Mouse (Mus musculus) forebrain, embryonic 14.5 days (tissue): ENCODE data around the gene Emp1. TPM values are rescaled to one million over a fixed set of nuclear protein-coding genes. Genes with fewer than 3 reads are reported as not detected.

Source experiments
- ATAC-seq: fragments of 200-750 bp; cut with Nextera tagmentation; 2 replicates; pipeline ENCODE4 v1.8.0; 2017; ENCODE audit warnings: mild to moderate bottlenecking, moderate library complexity
- DNase-seq: peaks from one replicate; pipeline ENCODE4 v3.0.0-alpha.2; 2015; ENCODE audit warnings: low spot score
- H3K27ac ChIP-seq: fragments of 300-500 bp; sonication (generic); 2 replicates; pipeline ENCODE4 v1.5.1; 2014; ENCODE audit warnings: low read depth, mild to moderate bottlenecking, control low read depth, low read length, moderate library complexity
- H3K27me3 ChIP-seq: fragments of 300-500 bp; sonication (generic); replicated peaks from 2 replicates; pipeline ENCODE4 v1.6.1; 2014; ENCODE audit warnings: low read length, control low read depth, mixed read lengths; ENCODE audit not compliant: control insufficient read depth, insufficient read depth
- H3K36me3 ChIP-seq: fragments of 300-500 bp; sonication (generic); 2 replicates; pipeline ENCODE4 v1.6.1; 2014; ENCODE audit warnings: low read length, control low read depth; ENCODE audit not compliant: control insufficient read depth, insufficient read depth
- H3K4me1 ChIP-seq: fragments of 300-500 bp; sonication (generic); 2 replicates; pipeline ENCODE4 v1.6.1; 2014; ENCODE audit warnings: antibody characterized with exemption, low read length, control low read depth; ENCODE audit not compliant: control insufficient read depth, insufficient read depth
- H3K4me2 ChIP-seq: fragments of 300-500 bp; sonication (generic); 2 replicates; pipeline ENCODE4 v1.6.1; 2014; ENCODE audit warnings: mild to moderate bottlenecking, control low read depth, low read length
- H3K4me3 ChIP-seq: fragments of 300-500 bp; sonication (generic); 2 replicates; pipeline ENCODE4 v1.5.1; 2014; ENCODE audit warnings: low read depth, low read length, control low read depth
- H3K9ac ChIP-seq: fragments of 300-500 bp; sonication (generic); 2 replicates; pipeline ENCODE4 v1.6.1; 2014; ENCODE audit warnings: mild to moderate bottlenecking, low read length, control low read depth, moderate library complexity
- H3K9me3 ChIP-seq: fragments of 300-500 bp; sonication (generic); replicated peaks from 2 replicates; pipeline ENCODE4 v1.6.1; 2016; ENCODE audit warnings: low read length, control low read depth, mixed read lengths; ENCODE audit not compliant: control insufficient read depth
- WGBS: fragments of 180-500 bp; shearing (Covaris S2); extraction: QIAGEN DNeasy Blood & Tissue Kit; methylation state at CpG from one replicate; pipeline ENCODE4 v1.1.7; 2014; 5-methylcytosine and 5-hydroxymethylcytosine counted together
- polyA plus RNA-seq: library from polyadenylated mRNA; unstranded; fragments of >200 nt; fragmentation: Nextera tagmentation; extraction: Ambion mirVana; gene quantifications from 2 replicates; pipeline ENCODE4 v1.2.1, GENCODE M21; 2014

Emp1 gene
- polyA plus RNA-seq, 1 experiment from 2014 or later: 3.4 TPM

GRCm38 (mm10) chr6:135388711-135389110 is 26.4 kb downstream of the Emp1 start:
- Histone ChIP-seq H3K9ac (no peak overlapping the region), H3K27ac (no peak overlapping the region), H3K4me3 (no peak overlapping the region), H3K4me1 (no peaks in the 10 kb centered on the region), H3K27me3 (no peaks in the 10 kb centered on the region), H3K36me3 (no peaks in the 10 kb centered on the region), H3K9me3 (no peaks in the 10 kb centered on the region), H3K4me2 (no peak overlapping the region)
- WGBS: 84% methylated on average over 8 of the region's 8 CpGs
- ATAC-seq: no peak
- no peak for DNase-seq

DNA sequence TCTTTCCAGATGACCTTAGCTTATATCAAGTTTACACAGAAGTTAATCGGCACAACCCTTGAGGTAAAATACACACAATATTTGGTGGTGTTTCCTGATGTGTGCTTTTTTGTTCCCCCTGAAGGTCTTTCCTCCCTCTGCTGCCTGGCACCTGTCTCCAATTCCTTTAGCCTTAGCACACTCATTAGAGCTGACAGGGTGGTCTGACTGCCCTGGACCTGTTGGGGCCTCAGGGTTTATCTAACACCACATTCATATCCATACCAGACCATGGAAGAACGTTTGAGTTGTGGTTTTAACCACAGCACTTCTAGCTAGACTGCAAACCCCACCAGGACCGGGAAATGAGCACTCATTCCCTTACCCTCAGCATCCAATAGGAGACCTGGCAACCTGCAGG is 28.1 kb downstream of the Emp1 start:
- ATAC-seq (no peak), DNase-seq (no peak)
- H3K4me2 ChIP-seq: no peak overlapping the region
- H3K27me3 ChIP-seq: no peaks in the 10 kb centered on the region
- H3K9me3 ChIP-seq: no peaks in the 10 kb centered on the region
- H3K4me1 ChIP-seq: no peaks in the 10 kb centered on the region
- H3K4me3 ChIP-seq: no peak overlapping the region
- no peak overlapping the region for H3K9ac ChIP-seq
- H3K27ac ChIP-seq: no peak overlapping the region
- H3K36me3 ChIP-seq: no peaks in the 10 kb centered on the region
- 64% methylated on average over 3 of the region's 3 CpGs for WGBS

DNA sequence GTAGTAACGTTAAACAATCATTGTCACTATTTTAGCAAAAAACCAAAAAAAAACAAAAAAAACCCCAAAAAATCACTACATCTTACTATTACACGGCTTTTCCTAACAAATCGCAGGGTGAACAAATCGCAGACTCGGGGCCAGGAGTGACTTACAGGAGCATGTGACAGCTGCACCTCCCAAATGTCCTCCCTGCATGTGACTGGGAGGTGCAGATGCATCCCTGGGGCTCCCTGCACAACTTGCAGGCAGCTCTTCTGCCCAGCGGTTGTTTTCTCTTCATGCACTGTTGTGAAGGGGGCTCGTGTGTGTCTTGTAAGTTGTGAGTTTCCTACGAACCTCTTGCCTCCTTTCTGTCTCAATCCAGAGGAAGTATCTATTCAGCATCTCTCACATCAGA is 33.0 kb downstream of the Emp1 start:
- Histone ChIP-seq H3K27ac (no peak overlapping the region), H3K4me1 (no peaks in the 10 kb centered on the region), H3K9me3 (no peaks in the 10 kb centered on the region), H3K27me3 (no peaks in the 10 kb centered on the region), H3K4me2 (no peak overlapping the region), H3K36me3 (no peaks in the 10 kb centered on the region), H3K9ac (no peak overlapping the region), H3K4me3 (no peak overlapping the region)
- ATAC-seq (no peak), DNase-seq (no peak)
- 88% methylated on average over 8 of the region's 8 CpGs for WGBS

GRCm38 (mm10) chr6:135397089-135397488 is 34.7 kb downstream of the Emp1 start:
- Histone ChIP-seq H3K4me1 (no peaks in the 10 kb centered on the region), H3K36me3 (no peaks in the 10 kb centered on the region), H3K4me2 (no peak overlapping the region), H3K27ac (no peak overlapping the region), H3K9me3 (no peaks in the 10 kb centered on the region), H3K4me3 (no peak overlapping the region), H3K27me3 (no peaks in the 10 kb centered on the region), H3K9ac (no peak overlapping the region)
- DNase-seq: no peak
- WGBS: 72% methylated on average over 4 of the region's 4 CpGs
- no peak for ATAC-seq

- ATAC-seq (no peak), DNase-seq (no peak)
- Histone ChIP-seq H3K4me2 (no peak overlapping the region), H3K4me1 (no peaks in the 10 kb centered on the region), H3K27me3 (no peaks in the 10 kb centered on the region), H3K9ac (no peak overlapping the region), H3K4me3 (no peak overlapping the region), H3K9me3 (no peaks in the 10 kb centered on the region), H3K36me3 (no peaks in the 10 kb centered on the region), H3K27ac (no peak overlapping the region)
- 88% methylated on average over 8 of the region's 8 CpGs for WGBS
Observed at GRCm38 (mm10) chr6:135397788-135398187, 35.4 kb downstream of the Emp1 start.

DNA sequence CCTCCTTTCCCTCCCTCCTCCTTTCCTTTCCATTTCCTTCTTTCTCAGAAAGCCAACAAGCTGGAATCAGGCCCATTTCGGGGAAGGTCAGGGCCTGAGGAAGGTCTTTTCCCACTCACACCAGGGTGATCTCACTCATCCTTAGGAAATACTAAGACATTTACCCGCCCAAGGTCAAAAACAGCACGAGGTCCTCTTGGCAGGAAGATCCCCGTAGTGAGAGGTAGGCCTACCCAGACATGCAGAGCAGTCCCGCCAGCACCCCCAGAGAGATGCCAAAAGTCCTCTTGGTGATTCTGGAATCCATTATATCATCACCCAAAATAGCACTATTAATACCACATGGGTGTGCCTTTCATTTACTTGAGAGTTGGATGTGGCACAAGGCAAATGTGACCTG is 36.5 kb downstream of the Emp1 start:
- H3K9me3 ChIP-seq: no peaks in the 10 kb centered on the region
- no peak for DNase-seq

DNA sequence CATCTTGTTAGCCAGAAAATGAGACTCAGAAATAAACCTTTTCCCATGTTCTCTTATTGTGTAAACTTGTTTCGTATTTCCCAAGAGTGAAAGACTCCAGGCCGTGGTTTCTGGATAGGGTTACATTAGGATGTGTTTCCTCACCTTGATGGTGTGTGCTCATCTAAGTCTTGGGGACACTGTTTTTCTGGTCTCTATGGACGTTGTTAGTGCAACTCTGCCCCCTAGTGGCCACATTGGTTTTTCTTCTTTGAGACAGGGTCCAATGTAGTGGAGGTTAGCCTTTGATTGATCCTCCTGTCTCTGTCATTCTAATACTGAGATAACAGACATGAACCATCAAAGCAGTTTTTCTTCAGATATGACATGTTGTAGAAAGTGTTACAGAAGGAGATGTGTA is 38.0 kb downstream of the Emp1 start:
- Histone ChIP-seq H3K4me2 (no peak overlapping the region), H3K36me3 (no peaks in the 10 kb centered on the region), H3K27me3 (no peaks in the 10 kb centered on the region), H3K4me1 (no peaks in the 10 kb centered on the region), H3K4me3 (no peak overlapping the region), H3K9ac (no peak overlapping the region), H3K9me3 (no peaks in the 10 kb centered on the region), H3K27ac (no peak overlapping the region)
- 46% methylated on average over 3 of the region's 3 CpGs for WGBS
- ATAC-seq (peak; percentile 65), DNase-seq (peak; percentile 79)

More for the DNA sequence above, 36.5 kb downstream of the Emp1 start:
- ATAC-seq: no peak
- no peaks in the 10 kb centered on the region for H3K4me1 ChIP-seq
- 81% methylated on average over 5 of the region's 5 CpGs for WGBS
- H3K4me2 ChIP-seq: no peak overlapping the region
- H3K27ac ChIP-seq: no peak overlapping the region
- H3K9ac ChIP-seq: no peak overlapping the region
- no peaks in the 10 kb centered on the region for H3K27me3 ChIP-seq
- H3K36me3 ChIP-seq: no peaks in the 10 kb centered on the region
- H3K4me3 ChIP-seq: no peak overlapping the region

DNA sequence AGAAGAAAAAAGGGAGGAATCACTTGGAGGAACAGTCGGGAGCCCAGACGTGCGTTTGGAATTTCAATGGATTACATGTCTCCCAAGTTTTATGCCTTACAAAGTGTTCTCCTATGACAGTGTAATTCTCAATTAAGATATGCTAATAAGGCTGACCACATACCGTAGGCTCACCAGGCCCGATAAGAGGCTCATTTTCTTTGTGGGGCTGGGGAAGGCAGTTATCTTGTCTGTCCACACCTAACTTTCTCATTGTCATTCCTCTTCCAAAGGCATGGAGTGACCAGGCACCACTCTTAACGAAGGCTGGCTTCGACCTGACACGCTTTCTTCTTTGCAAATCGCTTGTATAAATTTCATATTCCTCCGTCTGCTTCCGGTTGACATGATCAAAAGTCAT is 42.7 kb downstream of the Emp1 start:
- WGBS: 89% methylated on average over 11 of the region's 11 CpGs
- no peaks in the 10 kb centered on the region for H3K4me1 ChIP-seq

DNA sequence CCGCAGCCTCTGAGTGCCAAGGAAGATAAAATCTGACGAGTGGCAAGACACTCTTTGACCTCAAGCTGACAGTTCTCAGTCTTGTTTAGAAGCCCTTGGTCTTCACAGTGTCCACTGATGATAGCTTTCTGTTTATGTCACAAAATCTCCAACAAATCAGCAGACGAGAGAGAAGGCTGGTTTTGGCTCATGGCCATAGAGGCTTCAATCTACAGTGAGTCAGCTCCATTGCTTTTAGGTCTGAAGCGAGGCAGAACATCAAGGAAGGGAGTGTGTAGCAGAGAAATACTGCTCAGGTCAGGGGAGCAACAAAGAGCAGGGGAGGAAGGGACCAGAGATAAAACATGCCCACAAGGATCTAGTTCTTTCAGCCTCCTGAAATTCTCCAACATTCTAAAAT is 45.0 kb downstream of the Emp1 start:
- Histone ChIP-seq H3K9me3 (no peaks in the 10 kb centered on the region), H3K4me1 (no peaks in the 10 kb centered on the region), H3K27ac (no peak overlapping the region), H3K36me3 (no peaks in the 10 kb centered on the region), H3K9ac (no peak overlapping the region), H3K4me2 (no peak overlapping the region), H3K27me3 (no peaks in the 10 kb centered on the region), H3K4me3 (no peak overlapping the region)
- DNase-seq (no peak), ATAC-seq (no peak)
- WGBS: 70% methylated on average over 4 of the region's 4 CpGs

More for the DNA sequence above, 42.7 kb downstream of the Emp1 start:
- Histone ChIP-seq H3K4me2 (no peak overlapping the region), H3K4me3 (no peak overlapping the region), H3K9me3 (no peaks in the 10 kb centered on the region), H3K27ac (no peak overlapping the region), H3K27me3 (no peaks in the 10 kb centered on the region), H3K9ac (no peak overlapping the region), H3K36me3 (no peaks in the 10 kb centered on the region)
- ATAC-seq (no peak), DNase-seq (no peak)
